In the genomic region with DNA sequence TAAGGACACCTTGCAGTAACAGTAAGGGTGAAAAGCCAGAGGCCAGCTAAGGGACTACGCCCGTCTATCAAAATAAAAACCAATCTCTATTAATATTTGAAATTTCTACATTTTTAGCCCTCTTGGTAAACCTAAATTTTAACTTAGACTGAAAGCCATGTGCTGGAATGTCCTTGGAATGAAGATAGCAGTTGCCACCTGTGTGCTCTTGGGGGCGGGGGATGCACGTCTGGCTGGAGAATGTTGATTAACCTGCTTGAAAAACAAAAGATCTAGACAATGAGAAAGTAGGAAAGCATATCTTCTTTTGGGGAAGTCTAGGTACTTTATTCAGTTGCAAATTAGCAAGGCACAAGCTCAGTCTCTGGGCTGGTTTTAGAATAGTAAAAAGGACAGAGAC, we compare ENCODE assay signal across 23 mouse cellular contexts. TPM values are rescaled to one million over a fixed set of nuclear protein-coding genes. Genes with fewer than 3 reads are reported as not detected.
"Had no signal": no experiment of that assay in that cellular context is flagged by ENCODE, and none has a peak within 500 bp of the region (broad histone marks: within the 10 kb centered on the region; RNA-seq: fewer than 3 reads in every experiment).

No protein-coding gene starts in this region.

RNA-seq across cellular contexts. Expression of a gene that starts 22.6 kb away (rescaled TPM):
- polyA plus RNA-seq: heart, embryonic 11.5 days; heart, embryonic 12.5 days; heart, embryonic 13.5 days; heart, embryonic 14.5 days; heart, embryonic 15.5 days; heart, embryonic 16.5 days; heart, postnatal 0 days; hindbrain, embryonic 10.5 days; hindbrain, embryonic 11.5 days; hindbrain, embryonic 12.5 days; hindbrain, embryonic 13.5 days; hindbrain, embryonic 14.5 days; hindbrain, embryonic 15.5 days; hindbrain, postnatal 0 days; inflammation-experienced regulatory T-cells, adult 6 months; intestine, embryonic 14.5 days; intestine, embryonic 15.5 days; intestine, embryonic 16.5 days; intestine, postnatal 0 days; kidney, embryonic 14.5 days; kidney, embryonic 15.5 days; kidney, postnatal 0 days had no signal

RNA-seq across cellular contexts. Expression of a gene that starts 41.9 kb away (rescaled TPM):
- polyA plus RNA-seq: heart, embryonic 11.5 days; heart, embryonic 12.5 days; heart, embryonic 13.5 days; hindbrain, embryonic 10.5 days; hindbrain, embryonic 11.5 days; hindbrain, embryonic 12.5 days; hindbrain, embryonic 13.5 days; hindbrain, embryonic 14.5 days; hindbrain, embryonic 16.5 days; hindbrain, postnatal 0 days had no signal
